Mouse (Mus musculus) cerebellum, adult 9-10 months (tissue): ENCODE results near the gene Olfr148.

Experiments used
- DNase-seq: peaks from one replicate; pipeline ENCODE4 v3.0.0; 2022

Olfr148 gene

GRCm38 (mm10) chr9:39610355-39610754 lies at the start of gene Olfr148:
Gene Olfr148 (plus strand): TSS chr9:39610655.
- no peak for DNase-seq

GRCm38 (mm10) chr9:39575469-39575868 lies 35.0 kb upstream of the Olfr148 start, which contains the start of gene Olfr959:
Gene Olfr959 (minus strand): TSS chr9:39575569.
- no peak for DNase-seq

- no peak for DNase-seq
Measured at GRCm38 (mm10) chr9:39577050-39577449, 33.4 kb upstream of the Olfr148 start.

- no peak for DNase-seq
Measured at GRCm38 (mm10) chr9:39602536-39603332, 7.7 kb upstream of the Olfr148 start.

- DNase-seq: no peak
Measured at GRCm38 (mm10) chr9:39603333-39603845, 7.1 kb upstream of the Olfr148 start.

- DNase-seq: no peak
Measured at GRCm38 (mm10) chr9:39603999-39604453, 6.4 kb upstream of the Olfr148 start, which contains the start of gene AW551984. Gene AW551984 (minus strand): TSS chr9:39604403.

GRCm38 (mm10) chr9:39608497-39608896 lies 2.0 kb upstream of the Olfr148 start:
- DNase-seq: no peak

- DNase-seq: no peak
Measured at GRCm38 (mm10) chr9:39611953-39612352, 1.5 kb downstream of the Olfr148 start.

- DNase-seq: no peak
Measured at GRCm38 (mm10) chr9:39621073-39621472, 10.6 kb downstream of the Olfr148 start, which contains the start of gene Olfr960. Gene Olfr960 (plus strand): TSS chr9:39621373.

- DNase-seq: no peak
Measured at GRCm38 (mm10) chr9:39623783-39624182, 13.3 kb downstream of the Olfr148 start.

- no peak for DNase-seq
Measured at GRCm38 (mm10) chr9:39624711-39625110, 14.3 kb downstream of the Olfr148 start.

- no peak for DNase-seq
Measured at GRCm38 (mm10) chr9:39629069-39629468, 18.6 kb downstream of the Olfr148 start.

GRCm38 (mm10) chr9:39633913-39634594 lies 23.6 kb downstream of the Olfr148 start:
- DNase-seq: no peak

- DNase-seq: no peak
Measured at GRCm38 (mm10) chr9:39644785-39645184, 34.3 kb downstream of the Olfr148 start, which contains the start of gene Olfr961. Gene Olfr961 (plus strand): TSS chr9:39645085.

- no peak for DNase-seq
Measured at GRCm38 (mm10) chr9:39647382-39647781, 36.9 kb downstream of the Olfr148 start.

- no peak for DNase-seq
Measured at GRCm38 (mm10) chr9:39654756-39655396, 44.4 kb downstream of the Olfr148 start.
